Mouse (Mus musculus) cerebellum, adult 2 months (tissue): ENCODE measurements around the gene Smarca4.

Experiments
- CTCF ChIP-seq: fragments of 200-500 bp; IDR thresholded peaks from 2 replicates; pipeline ENCODE4 v1.5.1; 2011; ENCODE audit warnings: low read depth, mild to moderate bottlenecking, control low read depth, low read length, moderate library complexity, borderline replicate concordance; ENCODE audit not compliant: insufficient read depth
- POLR2A ChIP-seq: fragments of 200-500 bp; IDR thresholded peaks from 2 replicates; pipeline ENCODE4 v1.6.1; 2011; ENCODE audit warnings: low read length, control low read depth, borderline replicate concordance; ENCODE audit not compliant: insufficient read depth

DNA sequence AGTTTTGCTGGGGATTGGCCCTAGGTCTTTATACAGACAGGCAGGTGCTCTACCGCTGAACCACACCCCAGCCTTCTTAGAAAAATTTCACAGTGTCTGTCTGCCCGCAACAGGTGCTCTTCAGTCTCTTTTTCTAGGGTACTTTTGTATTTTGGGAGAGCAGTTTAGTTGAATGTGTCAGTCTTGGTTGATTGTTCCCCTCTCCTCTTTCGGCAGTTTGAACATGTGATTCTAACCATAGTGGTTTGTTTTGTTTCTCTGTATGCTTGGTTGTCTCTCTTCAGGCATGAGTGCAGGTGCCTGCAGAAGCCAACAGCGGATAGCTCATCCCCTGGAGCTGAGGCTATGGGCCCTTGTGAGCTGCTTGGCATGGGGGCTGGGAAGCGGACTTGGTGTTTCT, 36.3 kb downstream of the Smarca4 start:
- TF ChIP-seq CTCF (no peak), POLR2A (no peak)
